Mouse (Mus musculus): ENCODE results near the gene Wdr81. TPM values are rescaled to one million over a fixed set of nuclear protein-coding genes. Genes with fewer than 3 reads are reported as not detected.

Gene Wdr81
- polyA plus RNA-seq, 1 experiment from 2014 or later = 5.7 TPM

GRCm38 (mm10) chr11:75420810-75421374 is 33.6 kb downstream of the Wdr81 start:
- no peak for DNase-seq (ENCODE audit: low spot score)
- peak overlapping the region; percentile 52 for H3K4me3 ChIP-seq (ENCODE audit: low read depth, low read length)
- no peaks in the 10 kb centered on the region for H3K9me3 ChIP-seq (ENCODE audit: control insufficient read depth, low read length)
- H3K4me1 ChIP-seq (ENCODE audit: control insufficient read depth, insufficient read depth, low read length) = peaks cover 25% of the 10 kb centered on the region
- H3K4me2 ChIP-seq (ENCODE audit: low read depth, low read length) = peak overlapping the region; percentile 63
- 0 out of 2 replicates have a peak, but pooled peaks cover under 1% of the 10 kb centered on the region for H3K36me3 ChIP-seq (ENCODE audit: control insufficient read depth, insufficient read depth, low read length)
- H3K27me3 ChIP-seq (replicated peaks; ENCODE audit: control insufficient read depth, insufficient read depth, low read length) = no peaks in the 10 kb centered on the region
- peak overlapping the region; percentile 70 for H3K27ac ChIP-seq (replicated peaks; ENCODE audit: low read depth, low read length)
- ATAC-seq (ENCODE audit: low read depth) = no peak
- WGBS = 27% methylated on average over 5 of the region's 5 CpGs
- H3K9ac ChIP-seq (ENCODE audit: low read depth, low read length) = peak overlapping the region; percentile 31; the same call in 1 of the 2 replicates

GRCm38 (mm10) chr11:75420037-75420436 is 34.5 kb downstream of the Wdr81 start:
- no peak for DNase-seq (ENCODE audit: low spot score)
- Histone ChIP-seq H3K4me2 (ENCODE audit: low read depth, low read length) (peak overlapping the region; percentile 63), H3K4me1 (ENCODE audit: control insufficient read depth, insufficient read depth, low read length) (peaks cover 25% of the 10 kb centered on the region), H3K4me3 (ENCODE audit: low read depth, low read length) (no peak overlapping the region), H3K9me3 (ENCODE audit: control insufficient read depth, low read length) (no peaks in the 10 kb centered on the region), H3K9ac (ENCODE audit: low read depth, low read length) (0 out of 2 replicates have a peak overlapping the region, but pooled peaks have one; percentile 8), H3K27me3 (replicated peaks; ENCODE audit: control insufficient read depth, insufficient read depth, low read length) (no peaks in the 10 kb centered on the region), H3K27ac (replicated peaks; ENCODE audit: low read depth, low read length) (no peak overlapping the region; the same call in 1 of the 2 replicates), H3K36me3 (ENCODE audit: control insufficient read depth, insufficient read depth, low read length) (peaks cover 9% of the 10 kb centered on the region)
- WGBS = 86% methylated on average over 7 of the region's 7 CpGs
- ATAC-seq (ENCODE audit: low read depth) = no peak

- H3K27ac ChIP-seq (replicated peaks; ENCODE audit: low read depth, low read length) = no peak overlapping the region
- no peak overlapping the region for H3K4me2 ChIP-seq (ENCODE audit: low read depth, low read length)
- DNase-seq (ENCODE audit: low spot score) (no peak), ATAC-seq (ENCODE audit: low read depth) (no peak)
- no peak overlapping the region for H3K4me3 ChIP-seq (ENCODE audit: low read depth, low read length)
- H3K4me1 ChIP-seq (ENCODE audit: control insufficient read depth, insufficient read depth, low read length) = peaks cover 13% of the 10 kb centered on the region
- peaks cover 37% of the 10 kb centered on the region for H3K36me3 ChIP-seq (ENCODE audit: control insufficient read depth, insufficient read depth, low read length)
- H3K27me3 ChIP-seq (replicated peaks; ENCODE audit: control insufficient read depth, insufficient read depth, low read length) = no peaks in the 10 kb centered on the region
- WGBS = 90% methylated on average over 13 of the region's 13 CpGs
- no peaks in the 10 kb centered on the region for H3K9me3 ChIP-seq (ENCODE audit: control insufficient read depth, low read length)
- H3K9ac ChIP-seq (ENCODE audit: low read depth, low read length) = no peak overlapping the region
Observed at GRCm38 (mm10) chr11:75415994-75416393, 38.5 kb downstream of the Wdr81 start.

GRCm38 (mm10) chr11:75415096-75415495 is 39.4 kb downstream of the Wdr81 start:
- 54% methylated on average over 7 of the region's 7 CpGs for WGBS
- DNase-seq (ENCODE audit: low spot score) (peak; percentile 20), ATAC-seq (ENCODE audit: low read depth) (no peak)
- Histone ChIP-seq H3K9ac (ENCODE audit: low read depth, low read length) (no peak overlapping the region), H3K27ac (replicated peaks; ENCODE audit: low read depth, low read length) (peak overlapping the region; percentile 18; the same call in 1 of the 2 replicates), H3K9me3 (ENCODE audit: control insufficient read depth, low read length) (no peaks in the 10 kb centered on the region), H3K4me3 (ENCODE audit: low read depth, low read length) (no peak overlapping the region), H3K4me2 (ENCODE audit: low read depth, low read length) (no peak overlapping the region), H3K4me1 (ENCODE audit: control insufficient read depth, insufficient read depth, low read length) (peaks cover 4% of the 10 kb centered on the region), H3K36me3 (ENCODE audit: control insufficient read depth, insufficient read depth, low read length) (peaks cover 45% of the 10 kb centered on the region), H3K27me3 (replicated peaks; ENCODE audit: control insufficient read depth, insufficient read depth, low read length) (no peaks in the 10 kb centered on the region)

GRCm38 (mm10) chr11:75410591-75410990 is 43.9 kb downstream of the Wdr81 start:
- DNase-seq (ENCODE audit: low spot score) (no peak), ATAC-seq (ENCODE audit: low read depth) (no peak)
- Histone ChIP-seq H3K4me3 (ENCODE audit: low read depth, low read length) (no peak overlapping the region), H3K4me1 (ENCODE audit: control insufficient read depth, insufficient read depth, low read length) (no peaks in the 10 kb centered on the region), H3K27ac (replicated peaks; ENCODE audit: low read depth, low read length) (no peak overlapping the region), H3K27me3 (replicated peaks; ENCODE audit: control insufficient read depth, insufficient read depth, low read length) (no peaks in the 10 kb centered on the region), H3K4me2 (ENCODE audit: low read depth, low read length) (no peak overlapping the region), H3K36me3 (ENCODE audit: control insufficient read depth, insufficient read depth, low read length) (peaks cover 42% of the 10 kb centered on the region), H3K9me3 (ENCODE audit: control insufficient read depth, low read length) (no peaks in the 10 kb centered on the region), H3K9ac (ENCODE audit: low read depth, low read length) (no peak overlapping the region)
- 95% methylated on average over 7 of the region's 7 CpGs for WGBS

- 71% methylated on average over 17 of the region's 17 CpGs for WGBS
- no peaks in the 10 kb centered on the region for H3K4me1 ChIP-seq (ENCODE audit: control insufficient read depth, insufficient read depth, low read length)
- no peaks in the 10 kb centered on the region for H3K9me3 ChIP-seq (ENCODE audit: control insufficient read depth, low read length)
- H3K36me3 ChIP-seq (ENCODE audit: control insufficient read depth, insufficient read depth, low read length) = peaks cover 35% of the 10 kb centered on the region
- no peak overlapping the region for H3K27ac ChIP-seq (replicated peaks; ENCODE audit: low read depth, low read length)
- H3K27me3 ChIP-seq (replicated peaks; ENCODE audit: control insufficient read depth, insufficient read depth, low read length) = no peaks in the 10 kb centered on the region
- ATAC-seq (ENCODE audit: low read depth) (no peak), DNase-seq (ENCODE audit: low spot score) (no peak)
- no peak overlapping the region for H3K4me3 ChIP-seq (ENCODE audit: low read depth, low read length)
- H3K9ac ChIP-seq (ENCODE audit: low read depth, low read length) = no peak overlapping the region
- no peak overlapping the region for H3K4me2 ChIP-seq (ENCODE audit: low read depth, low read length)
Observed at GRCm38 (mm10) chr11:75409679-75410575, 44.6 kb downstream of the Wdr81 start.

- Histone ChIP-seq H3K36me3 (ENCODE audit: control insufficient read depth, insufficient read depth, low read length) (peaks cover 10% of the 10 kb centered on the region), H3K27me3 (replicated peaks; ENCODE audit: control insufficient read depth, insufficient read depth, low read length) (no peaks in the 10 kb centered on the region), H3K9ac (ENCODE audit: low read depth, low read length) (no peak overlapping the region), H3K4me1 (ENCODE audit: control insufficient read depth, insufficient read depth, low read length) (no peaks in the 10 kb centered on the region), H3K9me3 (ENCODE audit: control insufficient read depth, low read length) (no peaks in the 10 kb centered on the region), H3K27ac (replicated peaks; ENCODE audit: low read depth, low read length) (no peak overlapping the region), H3K4me3 (ENCODE audit: low read depth, low read length) (no peak overlapping the region), H3K4me2 (ENCODE audit: low read depth, low read length) (no peak overlapping the region)
- DNase-seq (ENCODE audit: low spot score) (no peak), ATAC-seq (ENCODE audit: low read depth) (no peak)
- WGBS = 36% methylated on average over 3 of the region's 3 CpGs
Observed at GRCm38 (mm10) chr11:75406865-75407264, 47.7 kb downstream of the Wdr81 start.

GRCm38 (mm10) chr11:75406104-75406503 is 48.4 kb downstream of the Wdr81 start:
- H3K36me3 ChIP-seq (ENCODE audit: control insufficient read depth, insufficient read depth, low read length) = peaks cover 9% of the 10 kb centered on the region
- ATAC-seq (ENCODE audit: low read depth) (no peak), DNase-seq (ENCODE audit: low spot score) (no peak)
- H3K4me1 ChIP-seq (ENCODE audit: control insufficient read depth, insufficient read depth, low read length) = no peaks in the 10 kb centered on the region
- H3K27ac ChIP-seq (replicated peaks; ENCODE audit: low read depth, low read length) = no peak overlapping the region
- H3K27me3 ChIP-seq (replicated peaks; ENCODE audit: control insufficient read depth, insufficient read depth, low read length) = no peaks in the 10 kb centered on the region
- H3K9me3 ChIP-seq (ENCODE audit: control insufficient read depth, low read length) = no peaks in the 10 kb centered on the region
- H3K9ac ChIP-seq (ENCODE audit: low read depth, low read length) = no peak overlapping the region
- no peak overlapping the region for H3K4me3 ChIP-seq (ENCODE audit: low read depth, low read length)
- 71% methylated on average over 2 of the region's 4 CpGs for WGBS
- H3K4me2 ChIP-seq (ENCODE audit: low read depth, low read length) = no peak overlapping the region
